Mouse (Mus musculus): ENCODE measurements around the gene Atrip. TPM values are rescaled to one million over a fixed set of nuclear protein-coding genes. Genes with fewer than 3 reads are reported as not detected.

Atrip gene
- polyA plus RNA-seq, 1 experiment from 2014 or later: 26.8 TPM

GRCm38 (mm10) chr9:109010316-109010690 lies 63.6 kb downstream of the Atrip start:
- H3K4me3 ChIP-seq: peak overlapping the region; percentile 29; the same call in 1 of the 2 replicates
- peaks cover 45% of the 10 kb centered on the region for H3K4me1 ChIP-seq
- 69% methylated on average over 14 of the region's 14 CpGs for WGBS
- no peaks in the 10 kb centered on the region for H3K9me3 ChIP-seq
- H3K27me3 ChIP-seq (ENCODE audit: insufficient read depth, poor library complexity, severe bottlenecking): no peaks in the 10 kb centered on the region
- no peak for DNase-seq (ENCODE audit: low spot score)
- peaks cover 4% of the 10 kb centered on the region; the same call in 1 of the 2 replicates for H3K36me3 ChIP-seq
- H3K27ac ChIP-seq: 0 out of 2 replicates have a peak overlapping the region, but pooled peaks have one; percentile 42

GRCm38 (mm10) chr9:109009636-109010315 lies 64.1 kb downstream of the Atrip start:
- peak overlapping the region; percentile 29 for H3K4me3 ChIP-seq
- peaks cover 4% of the 10 kb centered on the region; the same call in 1 of the 2 replicates for H3K36me3 ChIP-seq
- WGBS: 32% methylated on average over 17 of the region's 17 CpGs
- no peak for DNase-seq (ENCODE audit: low spot score)
- H3K27ac ChIP-seq: 0 out of 2 replicates have a peak overlapping the region, but pooled peaks have one; percentile 42
- H3K4me1 ChIP-seq: peaks cover 43% of the 10 kb centered on the region
- no peaks in the 10 kb centered on the region for H3K9me3 ChIP-seq
- H3K27me3 ChIP-seq (ENCODE audit: insufficient read depth, poor library complexity, severe bottlenecking): no peaks in the 10 kb centered on the region

GRCm38 (mm10) chr9:109008994-109009635 lies 64.8 kb downstream of the Atrip start:
- Histone ChIP-seq H3K9me3 (no peaks in the 10 kb centered on the region), H3K27me3 (ENCODE audit: insufficient read depth, poor library complexity, severe bottlenecking) (no peaks in the 10 kb centered on the region)
- 60% methylated on average over 9 of the region's 10 CpGs for WGBS

GRCm38 (mm10) chr9:109008081-109008480 lies 65.8 kb downstream of the Atrip start:
- WGBS: 72% methylated on average over 9 of the region's 9 CpGs
- H3K4me1 ChIP-seq: peaks cover 43% of the 10 kb centered on the region

More at GRCm38 (mm10) chr9:109008994-109009635, 64.8 kb downstream of the Atrip start:
- Histone ChIP-seq H3K36me3 (peaks cover 4% of the 10 kb centered on the region; the same call in 1 of the 2 replicates), H3K27ac (0 out of 2 replicates have a peak overlapping the region, but pooled peaks have one; percentile 42), H3K4me3 (peak overlapping the region; percentile 29), H3K4me1 (peaks cover 43% of the 10 kb centered on the region)
- no peak for DNase-seq (ENCODE audit: low spot score)

More at GRCm38 (mm10) chr9:109008081-109008480, 65.8 kb downstream of the Atrip start:
- Histone ChIP-seq H3K27ac (peak overlapping the region; percentile 42), H3K27me3 (ENCODE audit: insufficient read depth, poor library complexity, severe bottlenecking) (no peaks in the 10 kb centered on the region), H3K4me3 (no peak overlapping the region), H3K36me3 (no peaks in the 10 kb centered on the region), H3K9me3 (no peaks in the 10 kb centered on the region)
- no peak for DNase-seq (ENCODE audit: low spot score)

Other genes starting within 250 kb of the Atrip start
- 0.13 and 0.26 TPM in 2 replicates for gene Celsr3, start 247.8 kb downstream of the Atrip start, polyA plus RNA-seq (2016; fragmentation: Nextera tagmentation; extraction: Ambion mirVana)
- gene Slc26a6, start 220.8 kb downstream of the Atrip start, polyA plus RNA-seq (2016; fragmentation: Nextera tagmentation; extraction: Ambion mirVana): 5.4 and 9.3 TPM in 2 replicates
- not detected in 2 replicates for gene Tmem89, start 159.5 kb downstream of the Atrip start, polyA plus RNA-seq (2016; fragmentation: Nextera tagmentation; extraction: Ambion mirVana)
- gene Uqcrc1, start 137.5 kb downstream of the Atrip start, polyA plus RNA-seq (2016; fragmentation: Nextera tagmentation; extraction: Ambion mirVana): 692 and 883 TPM in 2 replicates
- gene Col7a1, start 120.5 kb downstream of the Atrip start, polyA plus RNA-seq (2016; fragmentation: Nextera tagmentation; extraction: Ambion mirVana): 1.0 and 1.8 TPM in 2 replicates
- gene Ucn2, start 88.1 kb downstream of the Atrip start, polyA plus RNA-seq (2016; fragmentation: Nextera tagmentation; extraction: Ambion mirVana): not detected in 2 replicates
- 6.9 and 9.4 TPM in 2 replicates for gene Pfkfb4, start 82.3 kb downstream of the Atrip start, polyA plus RNA-seq (2016; fragmentation: Nextera tagmentation; extraction: Ambion mirVana)
- gene Shisa5, start 35.6 kb downstream of the Atrip start, polyA plus RNA-seq (2016; fragmentation: Nextera tagmentation; extraction: Ambion mirVana): 58.2 and 68.5 TPM in 2 replicates
- gene Trex1, start 14.4 kb downstream of the Atrip start, polyA plus RNA-seq (2016; fragmentation: Nextera tagmentation; extraction: Ambion mirVana): 8.2 and 8.9 TPM in 2 replicates
- gene Ccdc51, start 8.4 kb upstream of the Atrip start, polyA plus RNA-seq (2016; fragmentation: Nextera tagmentation; extraction: Ambion mirVana): 19.1 and 19.7 TPM in 2 replicates
- 734 and 774 TPM in 2 replicates for gene Tma7, start 8.5 kb upstream of the Atrip start, polyA plus RNA-seq (2016; fragmentation: Nextera tagmentation; extraction: Ambion mirVana)
- gene Plxnb1, start 21.3 kb upstream of the Atrip start, polyA plus RNA-seq (2016; fragmentation: Nextera tagmentation; extraction: Ambion mirVana): 11.5 and 14.2 TPM in 2 replicates
- gene Fbxw21, start 87.9 kb upstream of the Atrip start, polyA plus RNA-seq (2016; fragmentation: Nextera tagmentation; extraction: Ambion mirVana): not detected in 2 replicates
- gene Fbxw13, start 121.9 kb upstream of the Atrip start, polyA plus RNA-seq (2016; fragmentation: Nextera tagmentation; extraction: Ambion mirVana): not detected in 2 replicates
- not detected in 2 replicates for gene Fbxw20, start 160.6 kb upstream of the Atrip start, polyA plus RNA-seq (2016; fragmentation: Nextera tagmentation; extraction: Ambion mirVana)
- gene Fbxw14, start 213.6 kb upstream of the Atrip start, polyA plus RNA-seq (2016; fragmentation: Nextera tagmentation; extraction: Ambion mirVana): not detected in 2 replicates

Data from heart, embryonic 10.5 days (tissue).